Mouse (Mus musculus): ENCODE results near the gene Opcml.
A peak's percentile ranks its signal among the peaks of the same experiment; 100 is the strongest.

Gene Opcml

GRCm38 (mm10) chr9:28621939-28622338 lies 831.4 kb downstream of the Opcml start:
- DNase-seq (ENCODE audit: low spot score) = no peak

- DNase-seq (ENCODE audit: low spot score) = no peak
These were observed 834.3 kb downstream of the Opcml start for GRCm38 (mm10) chr9:28624870-28625269.

- no peak for DNase-seq (ENCODE audit: low spot score)
These were observed 852.2 kb downstream of the Opcml start for GRCm38 (mm10) chr9:28642766-28643165.

GRCm38 (mm10) chr9:28644063-28644462 lies 853.5 kb downstream of the Opcml start:
- no peak for DNase-seq (ENCODE audit: low spot score)

- DNase-seq (ENCODE audit: low spot score) = no peak
These were observed 859.5 kb downstream of the Opcml start for GRCm38 (mm10) chr9:28650089-28650488.

- no peak for DNase-seq (ENCODE audit: low spot score)
These were observed 869.4 kb downstream of the Opcml start for GRCm38 (mm10) chr9:28659996-28660395.

GRCm38 (mm10) chr9:28662882-28663281 lies 872.3 kb downstream of the Opcml start:
- no peak for DNase-seq (ENCODE audit: low spot score)

GRCm38 (mm10) chr9:28680309-28680708 lies 889.7 kb downstream of the Opcml start:
- no peak for DNase-seq (ENCODE audit: low spot score)

GRCm38 (mm10) chr9:28681252-28682037 lies 890.9 kb downstream of the Opcml start:
- no peak for DNase-seq (ENCODE audit: low spot score)

GRCm38 (mm10) chr9:28683951-28684470 lies 893.4 kb downstream of the Opcml start:
- DNase-seq (ENCODE audit: low spot score) = no peak

GRCm38 (mm10) chr9:28686942-28687611 lies 896.5 kb downstream of the Opcml start:
- no peak for DNase-seq (ENCODE audit: low spot score)

- DNase-seq (ENCODE audit: low spot score) = no peak
These were observed 899.6 kb downstream of the Opcml start for GRCm38 (mm10) chr9:28690134-28690533.

- DNase-seq (ENCODE audit: low spot score) = no peak
These were observed 915.2 kb downstream of the Opcml start for GRCm38 (mm10) chr9:28705796-28706195.

GRCm38 (mm10) chr9:28714544-28714943 lies 924.0 kb downstream of the Opcml start:
- DNase-seq (ENCODE audit: low spot score) = no peak

GRCm38 (mm10) chr9:28720186-28720585 lies 929.6 kb downstream of the Opcml start:
- no peak for DNase-seq (ENCODE audit: low spot score)

GRCm38 (mm10) chr9:28731811-28732602 lies 941.4 kb downstream of the Opcml start:
- no peak for DNase-seq (ENCODE audit: low spot score)

GRCm38 (mm10) chr9:28737955-28738354 lies 947.4 kb downstream of the Opcml start:
- DNase-seq (ENCODE audit: low spot score) = no peak

- no peak for DNase-seq (ENCODE audit: low spot score)
These were observed 947.9 kb downstream of the Opcml start for GRCm38 (mm10) chr9:28738451-28738860.

- DNase-seq (ENCODE audit: low spot score) = peak; percentile 16
These were observed 954.2 kb downstream of the Opcml start for GRCm38 (mm10) chr9:28744771-28745170.

- peak; percentile 3 for DNase-seq (ENCODE audit: low spot score)
These were observed 958.3 kb downstream of the Opcml start for GRCm38 (mm10) chr9:28748902-28749301.

GRCm38 (mm10) chr9:28752908-28753307 lies 962.3 kb downstream of the Opcml start:
- DNase-seq (ENCODE audit: low spot score) = no peak

GRCm38 (mm10) chr9:28756841-28757451 lies 966.4 kb downstream of the Opcml start:
- DNase-seq (ENCODE audit: low spot score) = no peak

All from urinary bladder, postnatal 14 days (tissue).